Mouse (Mus musculus) kidney, postnatal 0 days (tissue): ENCODE results near the gene Spryd4. TPM values are rescaled to one million over a fixed set of nuclear protein-coding genes. Genes with fewer than 3 reads are reported as not detected.

ENCODE experiments used
- ATAC-seq: fragments of 200-750 bp; cut with Nextera tagmentation; replicated peaks from 2 replicates; pipeline ENCODE4 v1.8.0; 2017; ENCODE audit warnings: low read depth, moderate number of reproducible peaks, moderate TSS enrichment, moderate library complexity; ENCODE audit not compliant: low FRiP score
- DNase-seq: peaks from one replicate; pipeline ENCODE4 v3.0.0-alpha.2; 2016; ENCODE audit warnings: low spot score
- H3K27ac ChIP-seq: fragments of 300-500 bp; sonication (generic); 2 replicates; pipeline ENCODE4 v1.5.1; 2014; ENCODE audit warnings: mild to moderate bottlenecking
- H3K27me3 ChIP-seq: fragments of 300-500 bp; sonication (generic); 2 replicates; pipeline ENCODE4 v1.6.1; 2014; ENCODE audit warnings: low read length, mixed read lengths; ENCODE audit not compliant: insufficient read depth
- H3K36me3 ChIP-seq: fragments of 300-500 bp; sonication (generic); 2 replicates; pipeline ENCODE4 v1.6.1; 2014; ENCODE audit warnings: low read length, mixed read lengths; ENCODE audit not compliant: insufficient read depth
- H3K4me1 ChIP-seq: fragments of 300-500 bp; sonication (generic); replicated peaks from 2 replicates; pipeline ENCODE4 v1.6.1; 2014; ENCODE audit warnings: antibody characterized with exemption, low read length, mixed read lengths; ENCODE audit not compliant: insufficient read depth
- H3K4me2 ChIP-seq: fragments of 300-500 bp; sonication (generic); 2 replicates; pipeline ENCODE4 v1.6.1; 2014; ENCODE audit warnings: mild to moderate bottlenecking, low read length, moderate library complexity, mixed read lengths
- H3K4me3 ChIP-seq: fragments of 300-500 bp; sonication (generic); replicated peaks from 2 replicates; pipeline ENCODE4 v1.5.1; 2014; ENCODE audit warnings: low read depth, low read length
- H3K9ac ChIP-seq: fragments of 300-500 bp; sonication (generic); 2 replicates; pipeline ENCODE4 v1.6.1; 2014; ENCODE audit warnings: low read depth, low read length
- H3K9me3 ChIP-seq: fragments of 300-500 bp; sonication (generic); replicated peaks from 2 replicates; pipeline ENCODE4 v1.6.1; 2016; ENCODE audit warnings: low read length, inconsistent platforms, mixed read lengths
- CTCF ChIP-seq: IDR thresholded peaks from 2 replicates; pipeline ENCODE4 v1.5.1; 2016; ENCODE audit warnings: antibody characterized with exemption, low read depth, mild to moderate bottlenecking, moderate library complexity
- WGBS: fragments of 180-500 bp; shearing (Covaris S2); extraction: QIAGEN DNeasy Blood & Tissue Kit; methylation state at CpG from one replicate; pipeline ENCODE4 v1.1.7; 2014; 5-methylcytosine and 5-hydroxymethylcytosine counted together
- polyA plus RNA-seq: library from polyadenylated mRNA; unstranded; fragments of >200 nt; fragmentation: Nextera tagmentation; extraction: Ambion mirVana; gene quantifications from 2 replicates; pipeline ENCODE4 v1.2.1, GENCODE M21; 2015

Gene Spryd4
- polyA plus RNA-seq, 1 experiment from 2014 or later: 35.1 TPM

- 67% methylated on average over 12 of the region's 12 CpGs for WGBS
- H3K4me2 ChIP-seq: no peak overlapping the region
- H3K27ac ChIP-seq: no peak overlapping the region
Measured at GRCm38 (mm10) chr10:128230582-128230981, 19.0 kb upstream of the Spryd4 start.

GRCm38 (mm10) chr10:128228009-128228408, 16.4 kb upstream of the Spryd4 start:
- Histone ChIP-seq H3K4me2 (no peak overlapping the region), H3K27me3 (no peaks in the 10 kb centered on the region), H3K4me1 (no peaks in the 10 kb centered on the region), H3K9ac (no peak overlapping the region), H3K4me3 (no peak overlapping the region), H3K9me3 (no peaks in the 10 kb centered on the region), H3K27ac (no peak overlapping the region), H3K36me3 (no peaks in the 10 kb centered on the region)
- TF ChIP-seq CTCF: no peak
- ATAC-seq (no peak), DNase-seq (no peak)
- 92% methylated on average over 8 of the region's 8 CpGs for WGBS

More at GRCm38 (mm10) chr10:128230582-128230981, 19.0 kb upstream of the Spryd4 start:
- DNase-seq: no peak
- TF ChIP-seq CTCF: no peak
- no peak overlapping the region for H3K4me3 ChIP-seq
- H3K9ac ChIP-seq: no peak overlapping the region
- H3K36me3 ChIP-seq: no peaks in the 10 kb centered on the region
- H3K27me3 ChIP-seq: no peaks in the 10 kb centered on the region
- no peak for ATAC-seq
- no peaks in the 10 kb centered on the region for H3K4me1 ChIP-seq
- H3K9me3 ChIP-seq: no peaks in the 10 kb centered on the region

- ATAC-seq (no peak), DNase-seq (no peak)
- H3K9me3 ChIP-seq: no peaks in the 10 kb centered on the region
- H3K36me3 ChIP-seq: no peaks in the 10 kb centered on the region
- H3K9ac ChIP-seq: no peak overlapping the region
- no peak overlapping the region for H3K4me2 ChIP-seq
- H3K4me3 ChIP-seq: no peak overlapping the region
- 83% methylated on average over 9 of the region's 9 CpGs for WGBS
- TF ChIP-seq CTCF: no peak
- no peak overlapping the region for H3K27ac ChIP-seq
- H3K4me1 ChIP-seq: no peaks in the 10 kb centered on the region
- no peaks in the 10 kb centered on the region for H3K27me3 ChIP-seq
Measured at GRCm38 (mm10) chr10:128227592-128227991, 16.0 kb upstream of the Spryd4 start.

GRCm38 (mm10) chr10:128225538-128225937, 13.9 kb upstream of the Spryd4 start, which contains the start of gene Mip:
Mip (plus strand) TSS chr10:128225838.
- Histone ChIP-seq H3K9ac (no peak within 1 kb of the TSS), H3K36me3 (no peaks in the 10 kb centered on the region), H3K4me2 (no peak within 1 kb of the TSS), H3K9me3 (no peaks in the 10 kb centered on the region), H3K27me3 (no peaks in the 10 kb centered on the region), H3K4me1 (no peaks in the 10 kb centered on the region), H3K27ac (no peak within 1 kb of the TSS), H3K4me3 (no peak within 1 kb of the TSS)
- no peak for TF ChIP-seq CTCF
- DNase-seq (no peak), ATAC-seq (no peak)
- 33% methylated on average over 4 of the region's 4 CpGs for WGBS

- ATAC-seq (no peak), DNase-seq (no peak)
- WGBS: 48% methylated on average over 5 of the region's 5 CpGs
- no peak overlapping the region for H3K4me3 ChIP-seq
- TF ChIP-seq CTCF: no peak
- H3K27me3 ChIP-seq: no peaks in the 10 kb centered on the region
- no peak overlapping the region for H3K4me2 ChIP-seq
- H3K36me3 ChIP-seq: no peaks in the 10 kb centered on the region
- no peak overlapping the region for H3K27ac ChIP-seq
- H3K9me3 ChIP-seq: no peaks in the 10 kb centered on the region
- no peaks in the 10 kb centered on the region for H3K4me1 ChIP-seq
- no peak overlapping the region for H3K9ac ChIP-seq
Measured at GRCm38 (mm10) chr10:128225064-128225463, 13.5 kb upstream of the Spryd4 start.

GRCm38 (mm10) chr10:128221533-128222286, 10.1 kb upstream of the Spryd4 start:
- no peaks in the 10 kb centered on the region for H3K36me3 ChIP-seq
- no peak overlapping the region for H3K4me2 ChIP-seq
- no peaks in the 10 kb centered on the region for H3K27me3 ChIP-seq
- H3K27ac ChIP-seq: no peak overlapping the region
- TF ChIP-seq CTCF: no peak
- H3K4me1 ChIP-seq: no peaks in the 10 kb centered on the region
- WGBS: 48% methylated on average over 16 of the region's 16 CpGs
- H3K9ac ChIP-seq: no peak overlapping the region
- ATAC-seq (no peak), DNase-seq (no peak)
- no peaks in the 10 kb centered on the region for H3K9me3 ChIP-seq
- H3K4me3 ChIP-seq: no peak overlapping the region
